15 mouse cellular contexts compared by ENCODE assay signal in the genomic region with DNA sequence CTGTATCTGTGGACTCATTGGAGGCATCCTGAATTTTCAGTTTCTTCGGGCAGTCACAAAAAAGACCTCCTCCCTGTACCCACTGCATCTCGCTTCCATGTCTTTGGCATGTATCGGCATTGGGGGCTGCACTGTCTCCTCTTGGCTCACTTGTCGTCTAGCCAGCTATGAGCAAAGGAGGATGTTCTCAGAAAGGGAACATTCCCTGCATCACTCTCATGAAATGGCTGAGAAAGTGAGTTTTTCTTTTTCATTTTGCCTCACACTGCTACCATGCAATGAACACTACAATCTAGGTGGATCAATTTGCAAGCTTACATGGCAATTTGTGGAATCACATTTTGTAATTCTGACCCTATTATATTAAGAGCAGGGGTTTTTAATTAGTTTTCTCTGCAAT.
DNase-seq lines count a peak whose midpoint lies in the region; ATAC-seq and TF ChIP-seq lines count a peak whose summit lies in the region.
"Had no signal": no experiment of that assay in that cellular context is flagged by ENCODE, and none has a peak within 500 bp of the region (broad histone marks: within the 10 kb centered on the region; RNA-seq: fewer than 3 reads in every experiment).

No protein-coding gene starts in this region.

- DNase-seq in embryonic facial prominence, embryonic 10.5 days (ENCODE audit: low spot score) = no peak
- peak; percentile 47 for DNase-seq in midbrain, embryonic 14.5 days
- DNase-seq in gastrocnemius, adult 2 months = no peak
- DNase-seq in frontal cortex, postnatal 36 days (ENCODE audit: low spot score in 2 of 2) = no peak
- DNase-seq in frontal cortex, postnatal 14 days (ENCODE audit: low spot score in 2 of 2) = no peak
- DNase-seq: adrenal gland, postnatal 10 days; heart, postnatal 4 days; kidney, adult 18-20 months; kidney, postnatal 36 days; lung, postnatal 36 days; thymus, adult 2 months had no signal

- 80% methylated on average over 4 of the region's 4 CpGs for WGBS in embryonic facial prominence, embryonic 12.5 days
- 75% methylated on average over 4 of the region's 4 CpGs for WGBS in embryonic facial prominence, embryonic 10.5 days
- 28% methylated on average over 4 of the region's 4 CpGs for WGBS in forebrain, embryonic 12.5 days
- 45% methylated on average over 4 of the region's 4 CpGs for WGBS in hindbrain, embryonic 13.5 days
- 36% methylated on average over 4 of the region's 4 CpGs for WGBS in midbrain, embryonic 14.5 days

- no peak overlapping the region for H3K27ac ChIP-seq in embryonic facial prominence, embryonic 12.5 days
- H3K27ac ChIP-seq in embryonic facial prominence, embryonic 10.5 days (replicated peaks) = no peak overlapping the region
- H3K27ac ChIP-seq in forebrain, embryonic 12.5 days = peak overlapping the region; percentile 87
- H3K27ac ChIP-seq in hindbrain, embryonic 13.5 days = peak overlapping the region; percentile 73
- peak overlapping the region; percentile 56 for H3K27ac ChIP-seq in midbrain, embryonic 14.5 days (replicated peaks; ENCODE audit: low read depth, low read length)
- no peak overlapping the region for H3K27ac ChIP-seq in gastrocnemius, adult 2 months
- H3K27ac ChIP-seq: heart, embryonic 13.5 days had no signal

- H3K4me1 ChIP-seq in embryonic facial prominence, embryonic 12.5 days = no peaks in the 10 kb centered on the region
- no peaks in the 10 kb centered on the region for H3K4me1 ChIP-seq in embryonic facial prominence, embryonic 10.5 days
- peaks cover 10% of the 10 kb centered on the region for H3K4me1 ChIP-seq in forebrain, embryonic 12.5 days
- peaks cover 7% of the 10 kb centered on the region; the same call in 1 of the 2 replicates for H3K4me1 ChIP-seq in hindbrain, embryonic 13.5 days (replicated peaks)
- H3K4me1 ChIP-seq in midbrain, embryonic 14.5 days (ENCODE audit: control insufficient read depth, insufficient read depth, low read length) = 0 out of 2 replicates have a peak, but pooled peaks cover 10% of the 10 kb centered on the region
- H3K4me1 ChIP-seq: heart, embryonic 13.5 days had no signal

- intact Hi-C loops in gastrocnemius, adult 2 months (cut with DNase I) = no loop called here

- H3K4me2 ChIP-seq in embryonic facial prominence, embryonic 12.5 days (replicated peaks) = no peak overlapping the region
- H3K4me2 ChIP-seq in forebrain, embryonic 12.5 days = 0 out of 2 replicates have a peak overlapping the region, but pooled peaks have one; percentile 13
- no peak overlapping the region for H3K4me2 ChIP-seq in hindbrain, embryonic 13.5 days
- no peak overlapping the region for H3K4me2 ChIP-seq in midbrain, embryonic 14.5 days (ENCODE audit: low read length)
- H3K4me2 ChIP-seq: heart, embryonic 13.5 days had no signal

- no peak for TF ChIP-seq CTCF in gastrocnemius, adult 2 months (IDR thresholded peaks at IDR 0.05)

- H3K4me3 ChIP-seq in embryonic facial prominence, embryonic 12.5 days = no peak overlapping the region
- H3K4me3 ChIP-seq in embryonic facial prominence, embryonic 10.5 days = no peak overlapping the region
- H3K4me3 ChIP-seq in forebrain, embryonic 12.5 days (replicated peaks) = no peak overlapping the region
- no peak overlapping the region for H3K4me3 ChIP-seq in hindbrain, embryonic 13.5 days
- no peak overlapping the region for H3K4me3 ChIP-seq in midbrain, embryonic 14.5 days (replicated peaks; ENCODE audit: low read depth, low read length)
- H3K4me3 ChIP-seq in gastrocnemius, adult 2 months = no peak overlapping the region
- H3K4me3 ChIP-seq: heart, embryonic 13.5 days had no signal

- no peaks in the 10 kb centered on the region for H3K36me3 ChIP-seq in embryonic facial prominence, embryonic 12.5 days
- H3K36me3 ChIP-seq in embryonic facial prominence, embryonic 10.5 days (replicated peaks) = no peaks in the 10 kb centered on the region
- H3K36me3 ChIP-seq in forebrain, embryonic 12.5 days (replicated peaks) = no peaks in the 10 kb centered on the region
- no peaks in the 10 kb centered on the region for H3K36me3 ChIP-seq in hindbrain, embryonic 13.5 days
- no peaks in the 10 kb centered on the region for H3K36me3 ChIP-seq in midbrain, embryonic 14.5 days (ENCODE audit: control insufficient read depth, insufficient read depth, low read length)
- H3K36me3 ChIP-seq: heart, embryonic 13.5 days had no signal

- H3K27me3 ChIP-seq in embryonic facial prominence, embryonic 12.5 days = no peaks in the 10 kb centered on the region
- H3K27me3 ChIP-seq in embryonic facial prominence, embryonic 10.5 days (replicated peaks; ENCODE audit: low read depth, poor library complexity, severe bottlenecking) = no peaks in the 10 kb centered on the region
- H3K27me3 ChIP-seq in forebrain, embryonic 12.5 days = no peaks in the 10 kb centered on the region
- no peaks in the 10 kb centered on the region for H3K27me3 ChIP-seq in hindbrain, embryonic 13.5 days
- no peaks in the 10 kb centered on the region for H3K27me3 ChIP-seq in midbrain, embryonic 14.5 days (ENCODE audit: control insufficient read depth, insufficient read depth, low read length)
- H3K27me3 ChIP-seq: heart, embryonic 13.5 days had no signal

- no peaks in the 10 kb centered on the region for H3K9me3 ChIP-seq in embryonic facial prominence, embryonic 12.5 days
- H3K9me3 ChIP-seq in embryonic facial prominence, embryonic 10.5 days = no peaks in the 10 kb centered on the region
- H3K9me3 ChIP-seq in forebrain, embryonic 12.5 days = no peaks in the 10 kb centered on the region
- H3K9me3 ChIP-seq in hindbrain, embryonic 13.5 days = no peaks in the 10 kb centered on the region
- no peaks in the 10 kb centered on the region for H3K9me3 ChIP-seq in midbrain, embryonic 14.5 days (ENCODE audit: control insufficient read depth, low read length)
- H3K9me3 ChIP-seq: heart, embryonic 13.5 days had no signal

- no peak overlapping the region for H3K9ac ChIP-seq in embryonic facial prominence, embryonic 12.5 days
- no peak overlapping the region for H3K9ac ChIP-seq in forebrain, embryonic 12.5 days
- no peak overlapping the region for H3K9ac ChIP-seq in hindbrain, embryonic 13.5 days
- H3K9ac ChIP-seq in midbrain, embryonic 14.5 days (replicated peaks; ENCODE audit: low read length) = no peak overlapping the region
- H3K9ac ChIP-seq: heart, embryonic 13.5 days had no signal

- ATAC-seq in embryonic facial prominence, embryonic 12.5 days (ENCODE audit: insufficient number of reproducible peaks, insufficient read depth, low FRiP score, low TSS enrichment) = 0 out of 2 replicates have a peak, but pooled peaks have one; percentile 22
- ATAC-seq in forebrain, embryonic 12.5 days (ENCODE audit: low FRiP score) = peak; percentile 77
- peak; percentile 52 for ATAC-seq in hindbrain, embryonic 13.5 days (ENCODE audit: low FRiP score)
- peak; percentile 44; the same call in 1 of the 2 replicates for ATAC-seq in midbrain, embryonic 14.5 days (ENCODE audit: low FRiP score, low TSS enrichment)

Comparison
In these comparisons a context has a peak if more than half of its experiments do, and no peak if none do; other contexts are left out.
1. ATAC-seq: peak in every context shown above with its lines; median percentile 77 in forebrain, embryonic 12.5 days; 52 in hindbrain, embryonic 13.5 days; 44 in midbrain, embryonic 14.5 days; 22 in embryonic facial prominence, embryonic 12.5 days.
2. H3K27ac ChIP-seq: peak in forebrain, embryonic 12.5 days (single experiment), hindbrain, embryonic 13.5 days (single experiment) and midbrain, embryonic 14.5 days (single experiment); none in embryonic facial prominence, embryonic 12.5 days (single experiment), embryonic facial prominence, embryonic 10.5 days (single experiment) and gastrocnemius, adult 2 months (single experiment).